Mouse (Mus musculus) spleen, adult 10 weeks (tissue): ENCODE results near the gene Adat2. TPM values are rescaled to one million over a fixed set of nuclear protein-coding genes. Genes with fewer than 3 reads are reported as not detected.

Source experiments
- polyA plus RNA-seq: library from polyadenylated mRNA; stranded (reverse); fragments of 350-450 nt; fragmentation: Illumina TruSeq; extraction: RNeasy Lipid Tissue Mini Kit (QIAGEN cat#74804); gene quantifications from one replicate; pipeline ENCODE4 v1.2.3, GENCODE M21; 2015; ENCODE audit warnings: low replicate concordance; ENCODE audit not compliant: insufficient read depth

Adat2 gene
- 6.3 TPM for polyA plus RNA-seq

DNA sequence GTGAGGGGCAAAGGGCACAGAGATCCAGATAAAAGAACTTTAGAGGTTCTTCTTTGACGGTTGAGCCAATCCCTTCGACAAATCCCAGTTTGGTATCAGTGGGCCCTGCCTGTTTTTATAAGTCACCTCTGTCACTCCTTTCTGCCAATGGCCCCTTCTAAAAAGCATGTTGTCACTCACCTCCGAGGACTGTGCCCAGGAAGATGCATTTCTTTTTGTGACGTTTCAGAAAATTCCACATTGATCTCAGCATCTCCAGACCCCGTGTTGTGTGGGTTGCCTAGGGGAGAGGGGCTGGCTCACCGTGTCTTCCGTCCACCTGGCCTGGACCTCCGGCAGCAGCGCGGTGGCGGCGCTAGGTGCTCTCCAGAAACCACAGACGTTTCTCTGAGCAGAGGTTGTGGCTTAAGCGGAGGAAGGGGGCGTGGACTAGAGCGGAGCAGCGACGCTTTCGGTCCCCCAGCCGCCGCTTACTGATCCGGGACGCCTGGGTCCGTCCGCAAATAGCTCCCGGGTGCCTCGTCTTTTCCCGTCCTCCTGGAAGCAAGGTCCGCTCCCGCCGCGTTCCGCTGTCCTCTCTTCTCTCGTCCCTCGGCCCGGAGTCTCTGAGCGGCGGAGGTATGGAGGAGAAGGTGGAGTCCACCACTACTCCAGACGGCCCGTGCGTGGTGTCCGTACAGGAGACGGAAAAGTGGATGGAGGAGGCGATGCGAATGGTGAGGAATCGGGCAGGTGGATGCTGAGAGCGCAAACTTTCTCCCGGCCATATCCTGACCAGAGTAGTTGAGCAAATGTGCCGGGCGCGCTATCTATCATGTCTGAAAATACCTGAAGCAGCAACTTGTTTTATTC, at the start of gene Adat2, which contains the start of gene Pex3:
TSS of gene Adat2 (plus strand) at position 249 of the 852 bp plus-strand sequence.
TSS of gene Pex3 (minus strand) at position 497 of the 852 bp plus-strand sequence.

Other genes starting within 250 kb of the Adat2 start
- gene Phactr2, start 78.5 kb upstream of the Adat2 start, polyA plus RNA-seq = 13.9 TPM
- gene Fuca2, start 53.4 kb upstream of the Adat2 start, polyA plus RNA-seq = 76.8 TPM
- gene Pex3, start 248 bp downstream of the Adat2 start, polyA plus RNA-seq = 26.8 TPM